Mouse (Mus musculus) stomach, postnatal 0 days (tissue): Measurements from ENCODE around the gene Mrpl22. TPM values are rescaled to one million over a fixed set of nuclear protein-coding genes. Genes with fewer than 3 reads are reported as not detected.

Experiments
- ATAC-seq: fragments of 200-750 bp; cut with Nextera tagmentation; 2 replicates; pipeline ENCODE4 v1.8.0; 2017; ENCODE audit not compliant: low FRiP score, low TSS enrichment
- DNase-seq: peaks from one replicate; pipeline ENCODE4 v3.0.0-alpha.2; 2016; ENCODE audit warnings: low spot score
- H3K27ac ChIP-seq: fragments of 300-500 bp; sonication (generic); replicated peaks from 2 replicates; pipeline ENCODE4 v1.5.1; 2014; ENCODE audit warnings: mild to moderate bottlenecking, control low read depth
- H3K27me3 ChIP-seq: fragments of 300-500 bp; sonication (generic); 2 replicates; pipeline ENCODE4 v1.6.1; 2014; ENCODE audit warnings: low read length; ENCODE audit not compliant: control insufficient read depth, insufficient read depth
- H3K36me3 ChIP-seq: fragments of 300-500 bp; sonication (generic); 2 replicates; pipeline ENCODE4 v1.6.1; 2014; ENCODE audit warnings: low read length, mixed read lengths; ENCODE audit not compliant: control insufficient read depth, insufficient read depth
- H3K4me1 ChIP-seq: fragments of 300-500 bp; sonication (generic); replicated peaks from 2 replicates; pipeline ENCODE4 v1.6.1; 2014; ENCODE audit warnings: antibody characterized with exemption; ENCODE audit not compliant: control insufficient read depth, insufficient read depth
- H3K4me2 ChIP-seq: fragments of 300-500 bp; sonication (generic); replicated peaks from 2 replicates; pipeline ENCODE4 v1.6.1; 2014; ENCODE audit warnings: low read depth, mild to moderate bottlenecking, control low read depth, moderate library complexity
- H3K4me3 ChIP-seq: fragments of 300-500 bp; sonication (generic); 2 replicates; pipeline ENCODE4 v1.5.1; 2014; ENCODE audit warnings: low read depth, low read length, control low read depth
- H3K9ac ChIP-seq: fragments of 300-500 bp; sonication (generic); 2 replicates; pipeline ENCODE4 v1.6.1; 2014; ENCODE audit warnings: mild to moderate bottlenecking, low read length, control low read depth, mixed read lengths
- H3K9me3 ChIP-seq: fragments of 300-500 bp; sonication (generic); 2 replicates; pipeline ENCODE4 v1.6.1; 2016; ENCODE audit warnings: low read length; ENCODE audit not compliant: control insufficient read depth
- CTCF ChIP-seq: IDR thresholded peaks from 2 replicates; pipeline ENCODE4 v1.5.1; 2016; ENCODE audit warnings: antibody characterized with exemption, low read depth, mild to moderate bottlenecking, moderate library complexity
- EP300 ChIP-seq: optimal IDR thresholded peaks from 2 replicates; pipeline ENCODE3; 2016; ENCODE audit warnings: antibody characterized with exemption
- WGBS: fragments of 180-500 bp; shearing (Covaris S2); extraction: QIAGEN DNeasy Blood & Tissue Kit; methylation state at CpG from one replicate; pipeline ENCODE4 v1.1.7; 2014; 5-methylcytosine and 5-hydroxymethylcytosine counted together
- polyA plus RNA-seq: library from polyadenylated mRNA; unstranded; fragments of >200 nt; fragmentation: Nextera tagmentation; extraction: Ambion mirVana; gene quantifications from 2 replicates; pipeline ENCODE4 v1.2.1, GENCODE M21; 2015

Mrpl22 gene
- polyA plus RNA-seq, 1 experiment from 2014 or later: 98.6 TPM

GRCm38 (mm10) chr11:58143704-58144426, 27.6 kb upstream of the Mrpl22 start:
- no peaks in the 10 kb centered on the region for H3K4me1 ChIP-seq
- no peaks in the 10 kb centered on the region for H3K9me3 ChIP-seq
- ATAC-seq (no peak), DNase-seq (no peak)
- WGBS: 84% methylated on average over 9 of the region's 9 CpGs
- no peak overlapping the region for H3K9ac ChIP-seq
- peaks cover 8% of the 10 kb centered on the region for H3K36me3 ChIP-seq
- H3K27me3 ChIP-seq: no peaks in the 10 kb centered on the region
- H3K4me2 ChIP-seq: no peak overlapping the region
- no peak overlapping the region for H3K4me3 ChIP-seq
- no peak overlapping the region for H3K27ac ChIP-seq
- no peak for TF ChIP-seq CTCF
- TF ChIP-seq EP300: no peak

GRCm38 (mm10) chr11:58146241-58146640, 25.2 kb upstream of the Mrpl22 start:
- H3K36me3 ChIP-seq: peaks cover 12% of the 10 kb centered on the region
- peak; percentile 19 for DNase-seq
- 66% methylated on average over 5 of the region's 5 CpGs for WGBS
- H3K27me3 ChIP-seq: no peaks in the 10 kb centered on the region
- no peak for TF ChIP-seq EP300
- TF ChIP-seq CTCF: no peak
- H3K27ac ChIP-seq: no peak overlapping the region
- no peak for ATAC-seq
- no peak overlapping the region for H3K9ac ChIP-seq
- H3K9me3 ChIP-seq: no peaks in the 10 kb centered on the region
- H3K4me3 ChIP-seq: no peak overlapping the region
- no peaks in the 10 kb centered on the region for H3K4me1 ChIP-seq
- H3K4me2 ChIP-seq: no peak overlapping the region

DNA sequence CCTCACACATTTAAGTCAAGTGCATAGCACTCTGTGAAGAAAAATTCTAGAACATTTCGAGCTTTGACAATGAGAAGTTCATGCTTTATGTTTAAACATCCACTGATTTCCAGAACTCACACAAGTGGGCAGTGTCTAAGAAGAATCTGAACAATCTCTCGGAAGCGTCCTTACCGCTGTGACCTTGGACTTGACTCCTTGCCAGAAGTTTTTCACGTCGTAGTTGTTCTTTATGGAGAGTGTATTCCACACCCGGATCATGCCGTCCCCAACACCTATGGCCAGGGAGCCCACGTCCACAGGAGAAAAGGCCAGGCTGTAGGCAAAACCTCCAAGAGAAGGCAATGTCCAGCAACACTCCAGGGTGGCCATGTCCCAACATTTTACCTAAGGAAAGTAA, 16.0 kb upstream of the Mrpl22 start:
- Histone ChIP-seq H3K27ac (no peak overlapping the region), H3K36me3 (peaks cover 26% of the 10 kb centered on the region), H3K4me1 (no peaks in the 10 kb centered on the region), H3K4me3 (no peak overlapping the region), H3K9me3 (no peaks in the 10 kb centered on the region), H3K27me3 (no peaks in the 10 kb centered on the region), H3K9ac (no peak overlapping the region), H3K4me2 (no peak overlapping the region)
- no peak for DNase-seq
- ATAC-seq: no peak
- TF ChIP-seq CTCF (no peak), EP300 (no peak)
- 86% methylated on average over 9 of the region's 9 CpGs for WGBS

DNA sequence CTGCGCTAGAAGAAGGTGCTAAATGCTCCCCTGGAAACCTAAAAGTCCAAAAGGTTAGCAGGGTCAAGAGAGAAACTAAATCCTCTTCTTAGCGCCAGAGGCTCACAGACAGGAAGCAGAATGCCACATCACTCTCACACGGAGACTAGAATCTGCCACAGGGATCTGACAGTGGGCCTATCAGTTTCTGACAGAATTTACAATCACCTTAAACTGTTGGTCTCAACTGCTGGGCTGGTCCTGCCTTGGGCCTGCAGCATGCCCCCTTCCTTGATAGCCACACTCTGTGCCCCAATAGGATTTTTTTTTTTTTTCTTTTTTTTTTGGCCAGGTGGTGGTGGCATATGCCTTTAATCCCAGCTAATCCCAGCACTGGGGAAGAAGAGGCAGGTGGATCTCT, 14.6 kb upstream of the Mrpl22 start:
- no peak for ATAC-seq
- H3K4me2 ChIP-seq: no peak overlapping the region
- no peaks in the 10 kb centered on the region for H3K27me3 ChIP-seq
- no peak overlapping the region for H3K4me3 ChIP-seq
- no peaks in the 10 kb centered on the region for H3K9me3 ChIP-seq
- WGBS: 70% methylated on average over 3 of the region's 3 CpGs
- DNase-seq: no peak
- H3K4me1 ChIP-seq: no peaks in the 10 kb centered on the region
- TF ChIP-seq CTCF (no peak), EP300 (no peak)
- H3K9ac ChIP-seq: no peak overlapping the region
- no peak overlapping the region for H3K27ac ChIP-seq
- H3K36me3 ChIP-seq: peaks cover 24% of the 10 kb centered on the region

DNA sequence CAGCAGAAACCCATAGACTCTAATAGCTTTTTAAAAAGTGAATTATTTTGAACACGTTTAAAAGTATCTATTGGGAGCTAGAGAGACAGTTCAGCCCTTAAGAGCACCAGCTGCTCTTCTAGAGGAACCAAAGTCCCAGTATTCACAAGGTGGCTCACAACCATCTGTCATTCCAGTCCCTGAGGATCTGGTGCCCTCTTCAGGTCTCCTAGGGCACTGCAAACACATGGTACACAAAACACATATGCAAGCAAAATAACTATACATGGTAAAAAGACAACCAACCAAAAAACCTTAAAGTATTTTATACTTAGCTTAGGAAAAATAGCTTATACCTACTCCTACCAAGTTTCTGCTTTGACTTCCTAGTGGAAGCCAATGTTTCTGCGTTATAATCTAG, 6.4 kb upstream of the Mrpl22 start:
- H3K4me3 ChIP-seq: no peak overlapping the region
- H3K36me3 ChIP-seq: peaks cover 3% of the 10 kb centered on the region; the same call in 1 of the 2 replicates
- no peak overlapping the region for H3K4me2 ChIP-seq
- TF ChIP-seq CTCF (peak; percentile 54), EP300 (no peak)
- H3K9me3 ChIP-seq: no peaks in the 10 kb centered on the region
- no peak overlapping the region for H3K9ac ChIP-seq
- no peak overlapping the region for H3K27ac ChIP-seq
- no peaks in the 10 kb centered on the region for H3K27me3 ChIP-seq
- DNase-seq: no peak
- no peak for ATAC-seq
- 98% methylated on average over 2 of the region's 2 CpGs for WGBS
- no peaks in the 10 kb centered on the region for H3K4me1 ChIP-seq

GRCm38 (mm10) chr11:58167822-58168166, 3.7 kb upstream of the Mrpl22 start:
- Histone ChIP-seq H3K9ac (peak overlapping the region; percentile 83), H3K9me3 (no peaks in the 10 kb centered on the region), H3K4me3 (peak overlapping the region; percentile 90), H3K4me2 (peak overlapping the region; percentile 76), H3K27me3 (no peaks in the 10 kb centered on the region), H3K36me3 (peaks cover 3% of the 10 kb centered on the region; the same call in 1 of the 2 replicates), H3K4me1 (0 out of 2 replicates have a peak, but pooled peaks cover 3% of the 10 kb centered on the region), H3K27ac (peak overlapping the region; percentile 77)
- no peak for TF ChIP-seq CTCF
- TF ChIP-seq EP300: no peak
- DNase-seq (no peak), ATAC-seq (no peak)
- 0% methylated on average over 8 of the region's 8 CpGs for WGBS
